Mouse (Mus musculus): ENCODE measurements at regions not wholly inside any gene's neighbourhood (a gene's known extent, or its start where the extent isn't known, plus 50 kb on each side); places are given as distances from the start of the nearest gene placed in this dataset.
A peak's percentile ranks its signal among the peaks of the same experiment; 100 is the strongest.

DNA sequence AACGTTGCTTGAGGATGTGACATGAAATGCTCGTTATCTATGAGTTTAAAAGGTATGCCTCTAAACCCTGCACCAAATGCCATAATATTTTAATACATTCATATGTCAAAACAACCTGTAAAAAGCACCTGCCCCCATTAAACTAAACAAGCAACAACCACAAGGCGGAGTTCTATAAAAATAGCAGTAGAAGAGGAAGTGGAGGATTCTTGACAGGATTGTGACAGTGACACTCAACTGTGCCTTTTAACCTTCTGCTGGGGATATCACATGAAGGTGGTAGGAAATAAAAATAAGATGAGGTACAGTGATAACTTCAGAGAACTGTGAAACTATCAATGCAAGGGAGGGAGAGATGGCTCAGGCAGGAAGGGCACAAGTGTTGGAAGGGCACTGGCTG, 58.6 kb upstream of the Dbx2 start:
- peak; percentile 77 for DNase-seq

DNA sequence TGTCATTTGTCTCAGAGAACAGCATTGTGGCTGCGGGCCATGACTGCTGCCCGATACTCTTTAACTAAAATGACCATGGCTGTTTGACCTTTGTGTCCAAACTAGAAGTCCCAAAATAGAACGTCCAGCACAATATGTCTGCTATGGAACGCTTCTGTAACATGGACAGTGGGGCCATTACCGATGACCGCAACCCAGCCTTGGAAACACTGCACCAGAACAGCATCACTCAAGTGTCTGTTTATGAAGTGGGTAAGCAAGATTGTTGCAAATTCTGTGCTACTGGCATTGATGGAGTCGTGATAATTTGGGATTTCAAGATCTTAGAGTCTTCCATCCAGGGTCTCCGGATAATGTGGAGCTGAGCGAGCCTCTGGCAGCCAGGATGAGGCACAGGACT, 60.2 kb upstream of the Dbx2 start:
- peak; percentile 67 for DNase-seq

DNA sequence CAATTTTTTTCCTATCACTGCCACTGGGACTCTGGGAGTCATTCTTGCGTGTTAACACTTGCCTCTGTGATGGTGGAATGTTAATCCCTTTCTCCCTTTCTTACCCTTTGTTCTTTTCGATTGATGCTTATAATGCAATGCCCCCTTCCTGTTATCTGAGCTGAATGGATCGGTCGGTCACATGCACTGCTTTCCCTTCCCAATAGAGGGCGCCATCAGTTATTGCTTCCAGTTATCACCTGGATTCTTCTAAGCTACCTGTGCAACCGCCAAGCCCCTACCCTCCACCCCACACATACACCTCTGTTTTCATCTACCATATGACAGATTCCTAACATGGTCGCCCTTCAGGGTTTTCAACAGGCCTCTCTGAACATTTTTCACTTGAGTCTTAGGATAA, 66.9 kb upstream of the Ano6 start:
- peak; percentile 60 for DNase-seq

DNA sequence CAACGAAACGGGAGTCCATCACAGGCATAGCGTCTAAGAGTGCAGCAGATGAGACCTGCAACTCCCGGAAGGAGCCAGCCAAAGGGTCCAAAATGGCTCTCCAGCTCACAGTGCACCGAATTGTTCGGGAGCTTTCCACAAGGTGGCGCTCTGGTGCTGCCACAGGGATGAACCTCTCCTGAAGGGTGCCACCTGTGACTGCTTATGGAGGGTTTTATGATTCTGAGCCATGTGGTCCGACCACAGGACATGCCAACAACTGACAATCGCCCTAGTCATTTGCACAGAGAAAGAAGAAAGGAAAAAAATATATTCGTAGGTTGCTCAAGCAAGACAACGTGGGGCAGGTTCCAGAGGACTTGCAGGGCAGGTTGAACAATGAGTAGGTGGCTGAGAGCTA, 64.8 kb upstream of the Ano6 start:
- peak; percentile 90 for DNase-seq

DNA sequence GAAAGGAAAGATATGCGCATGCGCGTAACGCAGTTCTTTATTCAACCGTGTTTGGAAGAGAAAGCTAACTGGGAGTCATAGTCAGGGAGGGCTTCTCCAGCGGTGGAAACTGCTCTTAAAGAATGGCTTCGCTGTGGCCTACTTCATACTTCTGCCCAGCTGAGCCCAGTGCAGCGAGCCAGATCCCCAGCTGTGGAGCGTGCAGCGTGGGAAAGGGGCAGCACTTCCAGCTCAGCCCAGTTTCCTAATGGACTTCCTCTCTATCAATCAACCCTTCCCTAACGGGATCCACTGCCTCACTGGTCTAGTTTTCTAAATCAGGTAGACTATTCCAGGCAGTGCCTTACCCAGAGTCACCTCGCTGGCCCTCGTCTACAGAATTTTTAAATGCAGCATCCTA, 64.1 kb upstream of the Ano6 start:
- DNase-seq: peak; percentile 95

DNA sequence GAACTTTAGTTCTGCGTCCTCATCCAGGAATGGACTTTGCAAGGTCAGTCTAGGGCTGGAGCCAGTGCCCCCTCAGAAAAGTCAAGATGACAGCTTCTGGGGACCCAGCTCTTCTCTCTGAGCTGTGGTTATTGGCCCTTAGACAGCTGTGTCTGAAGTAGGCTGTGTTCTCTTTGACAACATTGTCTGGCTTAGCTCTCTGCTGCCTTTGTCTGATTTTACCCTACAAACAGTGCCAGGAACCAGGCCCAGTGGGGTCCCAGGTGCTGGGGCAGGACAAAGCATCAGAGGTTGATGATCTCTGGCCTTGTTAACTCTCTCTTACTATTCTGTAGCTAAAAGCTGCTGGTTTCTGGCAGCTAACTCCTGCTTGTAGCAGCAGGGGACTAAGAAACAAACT, 54.9 kb upstream of the Ano6 start:
- DNase-seq: no peak

Data from heart, adult 11 months (tissue).